Mouse (Mus musculus): ENCODE results near the gene Clcf1. TPM values are rescaled to one million over a fixed set of nuclear protein-coding genes. Genes with fewer than 3 reads are reported as not detected.

Clcf1 gene
- polyA plus RNA-seq, 1 experiment from 2014 or later = 8.0 TPM

DNA sequence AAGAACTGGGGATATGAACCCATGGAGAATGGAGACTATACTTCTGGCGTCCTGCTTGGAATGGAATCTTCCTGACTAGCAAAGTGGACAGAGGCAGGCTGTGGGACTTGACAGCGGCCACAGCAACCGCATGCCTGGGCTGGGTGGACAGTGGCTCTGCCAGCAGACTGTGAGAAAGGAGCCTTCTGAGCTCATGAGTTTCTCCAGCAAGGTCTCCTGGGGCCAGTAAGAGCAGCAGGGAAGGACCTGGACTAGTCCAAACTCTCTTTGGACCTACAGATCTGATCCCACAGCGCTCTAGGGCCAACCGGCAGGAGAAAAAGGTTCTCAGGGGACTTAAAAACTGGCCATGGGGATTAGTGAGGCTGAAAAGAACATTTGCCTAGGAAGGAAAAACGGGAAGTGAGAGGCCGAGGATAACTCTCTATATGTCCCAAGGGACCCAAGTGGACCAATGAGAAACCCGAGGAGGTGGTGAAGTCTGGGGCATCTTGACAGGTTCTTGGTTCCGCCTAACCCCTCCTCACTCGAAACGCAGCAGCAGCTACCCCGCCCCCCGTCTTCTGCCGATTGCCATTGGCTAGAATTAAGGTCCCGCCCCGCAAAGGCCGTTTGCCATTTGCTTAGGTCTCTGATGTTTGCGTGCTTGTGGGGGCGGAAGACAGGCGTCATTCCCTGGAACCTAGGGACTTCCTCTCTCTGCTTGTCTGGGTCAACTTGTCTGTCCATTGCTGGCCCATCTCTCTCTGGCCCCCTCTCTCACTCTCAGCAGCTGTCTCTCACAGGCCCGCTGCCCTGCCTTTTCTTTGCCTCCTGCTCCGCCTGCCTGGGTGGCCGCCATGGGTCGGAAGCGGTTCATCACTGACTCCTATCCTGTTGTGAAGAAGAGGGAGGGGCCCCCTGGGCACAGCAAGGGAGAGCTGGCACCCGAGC, 17.5 kb downstream of the Clcf1 start, which contains the start of gene Pold4:
TSS of gene Pold4 (plus strand) at position 647 of the 933 bp plus-strand sequence.
- DNase-seq (ENCODE audit: low spot score) (peak; percentile 99), ATAC-seq (peak; percentile 93)
- Histone ChIP-seq H3K4me2 (replicated peaks; ENCODE audit: low read depth, low read length) (peak within 1 kb of the TSS; percentile 68), H3K4me3 (ENCODE audit: low read depth, low read length) (peak within 1 kb of the TSS; percentile 49), H3K36me3 (ENCODE audit: insufficient read depth, low read length) (no peaks in the 10 kb centered on the region), H3K9ac (replicated peaks; ENCODE audit: low read depth) (peak within 1 kb of the TSS; percentile 51), H3K27ac (ENCODE audit: low read length) (peak within 1 kb of the TSS; percentile 95), H3K27me3 (replicated peaks; ENCODE audit: insufficient read depth, low read length) (no peaks in the 10 kb centered on the region), H3K9me3 (ENCODE audit: low read length) (no peaks in the 10 kb centered on the region), H3K4me1 (ENCODE audit: insufficient read depth, low read depth, low read length) (peaks cover 7% of the 10 kb centered on the region; the same call in 1 of the 2 replicates)
- TF ChIP-seq CTCF (IDR thresholded peaks at IDR 0.05) (no peak), EP300 (IDR thresholded peaks at IDR 0.05) (0 out of 2 replicates have a peak, but pooled peaks have one; percentile 14)
- 11% methylated on average over 26 of the region's 26 CpGs for WGBS

GRCm38 (mm10) chr19:4232186-4232572, 18.1 kb downstream of the Clcf1 start:
- H3K9me3 ChIP-seq (ENCODE audit: low read length) = no peaks in the 10 kb centered on the region
- peak overlapping the region; percentile 51 for H3K9ac ChIP-seq (replicated peaks; ENCODE audit: low read depth)
- TF ChIP-seq EP300 (IDR thresholded peaks at IDR 0.05) (no peak), CTCF (IDR thresholded peaks at IDR 0.05) (no peak; the same call in 1 of the 2 replicates)
- peak overlapping the region; percentile 68 for H3K4me2 ChIP-seq (replicated peaks; ENCODE audit: low read depth, low read length)
- H3K36me3 ChIP-seq (ENCODE audit: insufficient read depth, low read length) = no peaks in the 10 kb centered on the region
- ATAC-seq (peak; percentile 60), DNase-seq (ENCODE audit: low spot score) (peak; percentile 85)
- H3K4me3 ChIP-seq (ENCODE audit: low read depth, low read length) = peak overlapping the region; percentile 49
- no peaks in the 10 kb centered on the region for H3K27me3 ChIP-seq (replicated peaks; ENCODE audit: insufficient read depth, low read length)
- peaks cover 7% of the 10 kb centered on the region; the same call in 1 of the 2 replicates for H3K4me1 ChIP-seq (ENCODE audit: insufficient read depth, low read depth, low read length)
- 28% methylated on average over 2 of the region's 2 CpGs for WGBS
- peak overlapping the region; percentile 95 for H3K27ac ChIP-seq (ENCODE audit: low read length)

- 67% methylated on average over 7 of the region's 7 CpGs for WGBS
- ATAC-seq = no peak
- H3K4me3 ChIP-seq (ENCODE audit: low read depth, low read length) = no peak overlapping the region
- H3K36me3 ChIP-seq (ENCODE audit: insufficient read depth, low read length) = no peaks in the 10 kb centered on the region
- no peaks in the 10 kb centered on the region for H3K27me3 ChIP-seq (replicated peaks; ENCODE audit: insufficient read depth, low read length)
- H3K9me3 ChIP-seq (ENCODE audit: low read length) = no peaks in the 10 kb centered on the region
- DNase-seq (ENCODE audit: low spot score) = no peak
- peak overlapping the region; percentile 95 for H3K27ac ChIP-seq (ENCODE audit: low read length)
- no peak for TF ChIP-seq EP300 (IDR thresholded peaks at IDR 0.05)
- TF ChIP-seq CTCF (IDR thresholded peaks at IDR 0.05) = no peak
- H3K4me1 ChIP-seq (ENCODE audit: insufficient read depth, low read depth, low read length) = peaks cover 4% of the 10 kb centered on the region; the same call in 1 of the 2 replicates
- H3K4me2 ChIP-seq (replicated peaks; ENCODE audit: low read depth, low read length) = peak overlapping the region; percentile 68
- H3K9ac ChIP-seq (replicated peaks; ENCODE audit: low read depth) = 0 out of 2 replicates have a peak overlapping the region, but pooled peaks have one; percentile 51
These were observed 18.6 kb downstream of the Clcf1 start for GRCm38 (mm10) chr19:4232651-4233050.

DNA sequence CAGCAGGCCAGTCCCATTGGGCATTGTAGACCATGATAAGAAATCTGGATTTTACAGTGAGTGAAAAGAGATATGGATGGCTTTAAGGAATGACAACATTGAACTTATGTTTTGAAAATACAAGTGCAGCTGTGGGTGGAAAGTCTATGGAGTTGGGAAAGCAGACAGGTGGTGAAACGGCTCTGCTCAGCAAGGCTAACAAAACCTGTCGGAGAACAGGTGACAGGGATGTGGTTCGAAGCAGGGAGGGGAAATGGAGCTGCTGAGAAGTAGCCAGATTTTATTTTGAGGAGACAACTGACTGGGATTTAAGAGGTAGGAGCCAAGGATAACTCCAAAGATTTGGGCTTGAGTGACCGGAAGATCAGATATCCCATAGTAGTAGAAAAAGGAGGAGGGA, 20.5 kb downstream of the Clcf1 start:
- ATAC-seq (no peak), DNase-seq (ENCODE audit: low spot score) (no peak)
- WGBS = 69% methylated on average over 4 of the region's 4 CpGs
- Histone ChIP-seq H3K4me2 (replicated peaks; ENCODE audit: low read depth, low read length) (no peak overlapping the region), H3K4me1 (ENCODE audit: insufficient read depth, low read depth, low read length) (peaks cover 4% of the 10 kb centered on the region; the same call in 1 of the 2 replicates), H3K27me3 (replicated peaks; ENCODE audit: insufficient read depth, low read length) (no peaks in the 10 kb centered on the region), H3K4me3 (ENCODE audit: low read depth, low read length) (no peak overlapping the region), H3K27ac (ENCODE audit: low read length) (no peak overlapping the region), H3K9ac (replicated peaks; ENCODE audit: low read depth) (no peak overlapping the region), H3K36me3 (ENCODE audit: insufficient read depth, low read length) (no peaks in the 10 kb centered on the region), H3K9me3 (ENCODE audit: low read length) (no peaks in the 10 kb centered on the region)
- TF ChIP-seq CTCF (IDR thresholded peaks at IDR 0.05) (no peak), EP300 (IDR thresholded peaks at IDR 0.05) (no peak)

GRCm38 (mm10) chr19:4240247-4240668, 26.2 kb downstream of the Clcf1 start:
- Histone ChIP-seq H3K4me2 (replicated peaks; ENCODE audit: low read depth, low read length) (no peak overlapping the region), H3K4me1 (ENCODE audit: insufficient read depth, low read depth, low read length) (no peaks in the 10 kb centered on the region), H3K27ac (ENCODE audit: low read length) (no peak overlapping the region), H3K9ac (replicated peaks; ENCODE audit: low read depth) (no peak overlapping the region), H3K9me3 (ENCODE audit: low read length) (no peaks in the 10 kb centered on the region), H3K27me3 (replicated peaks; ENCODE audit: insufficient read depth, low read length) (no peaks in the 10 kb centered on the region), H3K36me3 (ENCODE audit: insufficient read depth, low read length) (no peaks in the 10 kb centered on the region), H3K4me3 (ENCODE audit: low read depth, low read length) (no peak overlapping the region)
- no peak for TF ChIP-seq CTCF (IDR thresholded peaks at IDR 0.05)
- TF ChIP-seq EP300 (IDR thresholded peaks at IDR 0.05) = no peak
- no peak for ATAC-seq
- 50% methylated on average over 8 of the region's 8 CpGs for WGBS
- DNase-seq (ENCODE audit: low spot score) = no peak

GRCm38 (mm10) chr19:4242416-4242815, 28.4 kb downstream of the Clcf1 start:
- Histone ChIP-seq H3K36me3 (ENCODE audit: insufficient read depth, low read length) (no peaks in the 10 kb centered on the region), H3K4me2 (replicated peaks; ENCODE audit: low read depth, low read length) (no peak overlapping the region)
- WGBS = 60% methylated on average over 3 of the region's 3 CpGs

More at GRCm38 (mm10) chr19:4242416-4242815, 28.4 kb downstream of the Clcf1 start:
- Histone ChIP-seq H3K27ac (ENCODE audit: low read length) (no peak overlapping the region), H3K4me1 (ENCODE audit: insufficient read depth, low read depth, low read length) (no peaks in the 10 kb centered on the region), H3K27me3 (replicated peaks; ENCODE audit: insufficient read depth, low read length) (no peaks in the 10 kb centered on the region), H3K4me3 (ENCODE audit: low read depth, low read length) (no peak overlapping the region), H3K9me3 (ENCODE audit: low read length) (no peaks in the 10 kb centered on the region), H3K9ac (replicated peaks; ENCODE audit: low read depth) (no peak overlapping the region)
- ATAC-seq (no peak), DNase-seq (ENCODE audit: low spot score) (no peak)
- TF ChIP-seq CTCF (IDR thresholded peaks at IDR 0.05) (peak; percentile 34), EP300 (IDR thresholded peaks at IDR 0.05) (no peak)
